Mouse (Mus musculus): ENCODE data around the gene Spg21.

DNA sequence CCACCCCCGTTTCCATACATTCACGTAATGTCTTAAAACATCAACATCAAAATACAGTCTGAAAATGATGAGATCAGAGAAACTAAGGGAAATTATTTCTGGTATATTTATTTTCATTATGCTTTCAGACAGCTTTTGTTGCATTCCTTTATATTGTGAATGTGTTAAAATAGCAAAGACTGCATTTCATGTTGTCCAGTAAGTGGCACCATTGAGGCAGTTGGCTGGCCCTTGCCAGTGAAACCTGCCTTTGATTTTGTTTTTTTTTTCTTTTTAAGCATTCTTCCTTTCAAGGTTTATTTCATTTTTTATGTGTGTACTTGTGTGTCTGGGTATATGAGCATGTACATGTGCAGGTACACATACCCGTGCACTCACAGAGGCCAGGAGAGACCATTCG, 16.1 kb upstream of the Spg21 start:
- TF ChIP-seq POLR2A (IDR thresholded peaks at IDR 0.05; ENCODE audit: low read depth, low read length) (no peak), EP300 (IDR thresholded peaks at IDR 0.05; ENCODE audit: low read length) (no peak), MYC (IDR thresholded peaks at IDR 0.05; ENCODE audit: low read depth, low read length) (no peak), USF1 (IDR thresholded peaks at IDR 0.05; ENCODE audit: low read depth, low read length) (no peak), CTCF (conservative IDR thresholded peaks at IDR 0.05 in 1 of 2, IDR thresholded peaks at IDR 0.05 in 1 of 2; ENCODE audit: low read depth in 2 of 2, low read length in 2 of 2) (peak in 1 of 2 experiments; percentile 36; a peak in 2 of 4 replicates), GABPA (IDR thresholded peaks at IDR 0.05; ENCODE audit: insufficient replicate concordance, low read depth, low read length) (no peak), HCFC1 (IDR thresholded peaks at IDR 0.05; ENCODE audit: low read depth, low read length) (no peak)
